Mouse (Mus musculus) myocyte (in vitro differentiated cells): Measurements from ENCODE around the gene Efcab2.

ENCODE experiments used
- MAX ChIP-seq: IDR thresholded peaks from one replicate; pipeline ENCODE4 v1.6.1; 2011; ENCODE audit warnings: low read depth, mild to moderate bottlenecking, control low read depth
- POLR2A ChIP-seq: IDR thresholded peaks from one replicate; pipeline ENCODE4 v1.6.1; 2011; ENCODE audit warnings: low read depth, mild to moderate bottlenecking, control low read depth, moderate library complexity; ENCODE audit not compliant: insufficient read length

DNA sequence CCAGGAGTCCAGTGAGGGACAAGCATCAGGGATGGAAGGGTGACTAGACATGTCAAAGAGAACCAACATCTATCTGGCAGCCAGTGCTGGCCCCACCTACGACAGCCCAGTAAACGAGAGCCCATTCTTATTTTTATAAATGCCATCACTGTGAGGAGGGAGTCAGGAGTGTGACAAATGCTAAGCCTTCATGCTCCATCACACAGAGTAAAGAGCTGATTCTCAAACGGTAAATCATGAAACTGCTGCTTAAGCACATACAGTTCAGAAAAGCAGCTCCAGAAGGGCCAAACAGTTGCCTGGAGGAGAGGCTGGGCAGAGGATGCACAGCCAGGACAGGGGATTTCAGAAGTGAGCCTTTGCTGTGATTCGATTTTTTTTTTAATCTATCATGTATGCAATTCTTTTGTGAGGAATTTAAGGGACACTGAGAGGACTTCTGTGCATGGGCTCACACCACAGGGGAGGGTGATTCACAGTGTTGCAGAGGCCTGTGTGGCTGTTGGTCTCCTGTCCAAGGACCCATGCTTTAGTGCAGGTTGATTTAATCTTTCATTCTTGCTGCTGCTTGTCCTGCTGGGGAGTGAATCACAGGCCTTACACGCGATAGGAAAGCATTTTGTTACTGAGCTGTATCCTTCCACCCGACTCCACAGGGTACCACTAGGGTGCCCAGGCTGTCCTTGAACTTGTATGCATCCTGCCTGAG is 106.6 kb downstream of the Efcab2 start:
- no peak for TF ChIP-seq POLR2A
- TF ChIP-seq MAX, result no peak
